Mouse (Mus musculus) CD4-positive naive resting alpha-beta T cell, adult 57 days (primary cell): ENCODE results near the gene Tenm3. TPM values are rescaled to one million over a fixed set of nuclear protein-coding genes. Genes with fewer than 3 reads are reported as not detected.

Experiments used
- total RNA-seq: library from RNA; stranded (reverse); gene quantifications from one replicate; pipeline ENCODE4 v1.2.4, GENCODE M21; 2023

The Tenm3 gene
- 1.5 TPM for total RNA-seq

DNA sequence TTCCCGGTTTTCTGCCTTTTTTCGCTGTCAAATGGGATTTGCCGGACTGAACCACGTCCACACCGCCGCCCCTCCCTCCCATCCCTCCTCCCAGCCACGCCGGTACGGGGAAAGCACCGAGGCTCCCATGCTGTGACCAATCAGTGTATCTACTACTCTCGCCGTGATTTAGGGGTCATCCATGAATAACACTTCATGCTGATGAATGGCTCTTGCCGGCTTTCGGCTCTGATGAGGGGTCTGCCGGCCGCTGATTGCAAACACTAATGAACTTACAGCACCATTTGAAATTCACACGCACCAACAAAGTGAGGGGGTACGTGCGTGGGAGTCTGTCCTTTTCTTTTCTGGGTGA lies at the start of gene Tenm3:
Gene Tenm3, minus strand, starts transcription at position 21 of the 355 bp plus-strand sequence.

